Mouse (Mus musculus): ENCODE measurements around the gene Gatd1. TPM values are rescaled to one million over a fixed set of nuclear protein-coding genes. Genes with fewer than 3 reads are reported as not detected.
A peak's percentile ranks its signal among the peaks of the same experiment; 100 is the strongest.

The Gatd1 gene
- total and polyA plus RNA-seq, 3 experiments: 21.6 to 35.9 TPM; not detected in 1

GRCm38 (mm10) chr7:141447110-141447991 is 33.4 kb upstream of the Gatd1 start, which contains the start of gene Rplp2:
TSS of gene Rplp2 (plus strand) at chr7:141447370.
- Histone ChIP-seq H3K36me3 (ENCODE audit: control insufficient read depth in 1 of 2, insufficient read depth in 2 of 2, low read length in 2 of 2) (peaks cover 15 to 32% of the 10 kb centered on the region in 2 experiments), H3K4me3 (ENCODE audit: control insufficient read depth in 1 of 2, insufficient read depth in 1 of 2, low read depth in 2 of 2, low read length in 2 of 2) (peak within 1 kb of the TSS; percentile 72 to 87), H3K79me2 (ENCODE audit: control insufficient read depth, insufficient read depth, low read length, poor library complexity) (peaks cover 40% of the 10 kb centered on the region), H3K9ac (ENCODE audit: control insufficient read depth, low read depth, low read length, poor library complexity, severe bottlenecking) (peak within 1 kb of the TSS; percentile 92), H3K4me1 (ENCODE audit: control insufficient read depth in 1 of 2, insufficient read depth in 2 of 2, low read length in 2 of 2) (peaks cover 0 to 36% of the 10 kb centered on the region in 2 experiments; a peak in 2 of 4 replicates), H3K27me3 (ENCODE audit: control insufficient read depth in 1 of 2, insufficient read depth in 2 of 2, low read length in 2 of 2) (no peaks in the 10 kb centered on the region), H3K9me3 (replicated peaks; ENCODE audit: insufficient read depth, low read length) (no peaks in the 10 kb centered on the region), H3K27ac (ENCODE audit: control insufficient read depth, low read depth, low read length) (peak within 1 kb of the TSS; percentile 92)
- TF ChIP-seq MXI1 (IDR thresholded peaks at IDR 0.05; ENCODE audit: low read depth, low read length) (peak; percentile 99), HCFC1 (IDR thresholded peaks at IDR 0.05; ENCODE audit: low read depth, low read length) (peak; percentile 94), ZMIZ1 (IDR thresholded peaks at IDR 0.05; ENCODE audit: low read depth, low read length) (peak; percentile 72), MAZ (IDR thresholded peaks at IDR 0.05; ENCODE audit: low read depth, low read length) (peak; percentile 21; the same call in 1 of the 2 replicates), ELF1 (IDR thresholded peaks at IDR 0.05; ENCODE audit: low read depth, low read length) (peak; percentile 94), POLR2AphosphoS5 (IDR thresholded peaks at IDR 0.05; ENCODE audit: borderline replicate concordance, low read depth, low read length) (0 out of 2 replicates have a peak, but pooled peaks have one; percentile 17), NELFE (IDR thresholded peaks at IDR 0.05; ENCODE audit: low read depth, low read length) (peak; percentile 84), CHD1 (IDR thresholded peaks at IDR 0.05; ENCODE audit: low read depth, low read length) (0 out of 2 replicates have a peak, but pooled peaks have one; percentile 63), MYB (IDR thresholded peaks at IDR 0.05; ENCODE audit: low read depth, low read length) (no peak), ZNF384 (IDR thresholded peaks at IDR 0.05; ENCODE audit: low read depth, low read length) (peak; percentile 50), MYC (IDR thresholded peaks at IDR 0.05; ENCODE audit: low read depth, low read length) (peak; percentile 98), KAT2A (conservative IDR thresholded peaks at IDR 0.05; ENCODE audit: low read depth, low read length) (peak; percentile 86), ZKSCAN1 (IDR thresholded peaks at IDR 0.05; ENCODE audit: low read depth, low read length) (no peak), USF2 (IDR thresholded peaks at IDR 0.05; ENCODE audit: borderline replicate concordance in 1 of 2, insufficient read depth in 1 of 2, low read depth in 1 of 2, low read length in 2 of 2) (no peak), TCF12 (IDR thresholded peaks at IDR 0.05; ENCODE audit: low read depth, low read length) (peak; percentile 65), CHD2 (IDR thresholded peaks at IDR 0.05; ENCODE audit: low read length) (no peak), SMC3 (IDR thresholded peaks at IDR 0.05; ENCODE audit: low read depth, low read length) (no peak), RCOR1 (IDR thresholded peaks at IDR 0.05; ENCODE audit: low read depth, low read length) (no peak), GABPA (IDR thresholded peaks at IDR 0.05; ENCODE audit: low read depth, low read length) (no peak), NRF1 (IDR thresholded peaks at IDR 0.05; ENCODE audit: insufficient read depth, low read depth, low read length, poor library complexity, severe bottlenecking) (peak; percentile 50; the same call in 1 of the 2 replicates), POLR2A (IDR thresholded peaks at IDR 0.05; ENCODE audit: control insufficient read depth in 1 of 2, insufficient read depth in 1 of 2, low read depth in 1 of 2, low read length in 2 of 2, poor library complexity in 1 of 2) (peak; percentile 87 to 93), SIN3A (IDR thresholded peaks at IDR 0.05; ENCODE audit: low read length) (peak; percentile 93), POLR2AphosphoS2 (IDR thresholded peaks at IDR 0.05; ENCODE audit: low read length) (peak; percentile 88), BHLHE40 (IDR thresholded peaks at IDR 0.05; ENCODE audit: borderline replicate concordance, low read depth, low read length) (no peak; the same call in 1 of the 2 replicates), USF1 (IDR thresholded peaks at IDR 0.05; ENCODE audit: low read depth, low read length) (peak; percentile 85), TBP (IDR thresholded peaks at IDR 0.05; ENCODE audit: low read depth, low read length) (peak; percentile 87; the same call in 1 of the 2 replicates), E2F4 (IDR thresholded peaks at IDR 0.05; ENCODE audit: borderline replicate concordance, low read depth, low read length) (no peak), UBTF (IDR thresholded peaks at IDR 0.05; ENCODE audit: borderline replicate concordance, insufficient read depth, low read depth, low read length) (no peak), CTCF (IDR thresholded peaks at IDR 0.05 in 2 of 3, conservative IDR thresholded peaks at IDR 0.05 in 1 of 3; ENCODE audit: control insufficient read depth in 1 of 3, insufficient read depth in 1 of 3, low read depth in 2 of 3, low read length in 3 of 3, poor library complexity in 1 of 3, severe bottlenecking in 1 of 3) (0 out of 6 replicates have a peak, but pooled peaks of 1 of the 3 experiments have one; percentile 7), TAL1 (IDR thresholded peaks at IDR 0.05; ENCODE audit: low read length) (no peak), ETS1 (IDR thresholded peaks at IDR 0.05; ENCODE audit: low read depth, low read length) (peak; percentile 39; the same call in 1 of the 2 replicates), EP300 (IDR thresholded peaks at IDR 0.05; ENCODE audit: low read depth in 1 of 2, low read length in 2 of 2) (no peak), MAX (IDR thresholded peaks at IDR 0.05; ENCODE audit: low read length) (peak; percentile 98)
- peak; percentile 98 for DNase-seq (ENCODE audit: low read depth, low spot score)
